Mouse (Mus musculus) limb, embryonic 14.5 days (tissue): Measurements from ENCODE around the gene Zmiz1. TPM values are rescaled to one million over a fixed set of nuclear protein-coding genes. Genes with fewer than 3 reads are reported as not detected.

ENCODE experiments used
- ATAC-seq: fragments of 200-750 bp; cut with Nextera tagmentation; 2 replicates; pipeline ENCODE4 v1.8.0; 2017; ENCODE audit warnings: low read depth, moderate number of reproducible peaks, moderate TSS enrichment; ENCODE audit not compliant: low FRiP score
- DNase-seq: peaks from one replicate; pipeline ENCODE4 v3.0.0-alpha.2; 2015; ENCODE audit warnings: low spot score
- H3K27ac ChIP-seq: fragments of 300-500 bp; sonication (generic); replicated peaks from 2 replicates; pipeline ENCODE4 v1.5.1; 2014; ENCODE audit warnings: low read depth, mild to moderate bottlenecking, low read length, moderate library complexity, mixed read lengths
- H3K27me3 ChIP-seq: fragments of 300-500 bp; sonication (generic); 2 replicates; pipeline ENCODE4 v1.6.1; 2014; ENCODE audit warnings: low read length, mixed read lengths; ENCODE audit not compliant: control insufficient read depth, insufficient read depth
- H3K36me3 ChIP-seq: fragments of 300-500 bp; sonication (generic); 2 replicates; pipeline ENCODE4 v1.6.1; 2014; ENCODE audit warnings: mild to moderate bottlenecking, low read length, moderate library complexity, mixed read lengths; ENCODE audit not compliant: control insufficient read depth, insufficient read depth
- H3K4me1 ChIP-seq: fragments of 300-500 bp; sonication (generic); 2 replicates; pipeline ENCODE4 v1.6.1; 2014; ENCODE audit warnings: antibody characterized with exemption, low read length, mixed read lengths; ENCODE audit not compliant: control insufficient read depth, insufficient read depth
- H3K4me2 ChIP-seq: fragments of 300-500 bp; sonication (generic); replicated peaks from 2 replicates; pipeline ENCODE4 v1.6.1; 2014; ENCODE audit warnings: low read depth, mild to moderate bottlenecking, low read length, moderate library complexity; ENCODE audit not compliant: severe bottlenecking
- H3K4me3 ChIP-seq: fragments of 300-500 bp; sonication (generic); replicated peaks from 2 replicates; pipeline ENCODE4 v1.5.1; 2014; ENCODE audit warnings: low read length
- H3K9ac ChIP-seq: fragments of 300-500 bp; sonication (generic); 2 replicates; pipeline ENCODE4 v1.6.1; 2014; ENCODE audit warnings: mild to moderate bottlenecking, low read depth, low read length, moderate library complexity; ENCODE audit not compliant: severe bottlenecking
- H3K9me3 ChIP-seq: fragments of 300-500 bp; sonication (generic); 2 replicates; pipeline ENCODE4 v1.6.1; 2016; ENCODE audit warnings: low read length; ENCODE audit not compliant: control insufficient read depth
- POLR2A ChIP-seq: fragments of 200-500 bp; IDR thresholded peaks from 2 replicates; pipeline ENCODE4 v1.8.0; 2012; ENCODE audit warnings: inconsistent platforms, mild to moderate bottlenecking, moderate library complexity, borderline replicate concordance; ENCODE audit not compliant: insufficient read depth, insufficient read length; ENCODE audit errors: extremely low read depth
- WGBS: fragments of 180-500 bp; shearing (Covaris S2); extraction: QIAGEN DNeasy Blood & Tissue Kit; methylation state at CpG from one replicate; pipeline ENCODE4 v1.1.7; 2014; 5-methylcytosine and 5-hydroxymethylcytosine counted together
- polyA plus RNA-seq, 2 experiments: library from polyadenylated mRNA; depleted of rRNA in 1 of 2; stranded (reverse) in 1 of 2; unstranded in 1 of 2; fragments of >200 nt; fragmentation: Nextera tagmentation in 1 of 2; extraction: Ambion mirVana in 1 of 2; gene quantifications; 2 replicates each; pipeline versions ENCODE4 v1.2.1 to v1.2.3; 2012 to 2014

Gene Zmiz1
- polyA plus RNA-seq, 2 experiments = 61.8 to 81.2 TPM

GRCm38 (mm10) chr14:25520589-25520988 is 61.6 kb downstream of the Zmiz1 start:
- no peak for TF ChIP-seq POLR2A
- H3K4me1 ChIP-seq = peaks cover 50% of the 10 kb centered on the region
- no peak overlapping the region for H3K4me2 ChIP-seq
- H3K27me3 ChIP-seq = no peaks in the 10 kb centered on the region
- no peaks in the 10 kb centered on the region for H3K9me3 ChIP-seq
- H3K36me3 ChIP-seq = peaks cover 33% of the 10 kb centered on the region
- no peak overlapping the region for H3K9ac ChIP-seq
- no peak overlapping the region for H3K4me3 ChIP-seq
- no peak overlapping the region for H3K27ac ChIP-seq
- DNase-seq = no peak
- no peak for ATAC-seq
- WGBS = 76% methylated on average over 4 of the region's 4 CpGs

DNA sequence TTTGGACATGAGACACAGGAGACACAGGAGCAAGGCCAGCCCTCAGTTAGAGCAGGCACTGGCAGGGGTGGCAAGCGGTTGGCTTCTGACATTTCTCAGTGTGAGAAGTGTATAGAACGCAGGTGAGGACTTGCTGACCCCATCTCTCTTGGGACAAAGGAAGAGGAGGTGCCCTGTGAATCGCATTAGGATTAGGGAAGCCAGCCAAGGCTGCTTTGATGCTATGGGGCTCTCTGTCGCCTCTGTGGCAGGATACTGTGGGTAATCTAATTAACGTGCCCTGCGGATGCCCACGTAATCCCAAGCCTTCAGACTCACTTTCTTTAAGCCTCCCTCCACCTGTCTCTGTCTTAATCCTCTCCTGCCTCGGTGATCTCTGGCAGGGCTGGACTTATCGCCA is 62.0 kb downstream of the Zmiz1 start:
- no peaks in the 10 kb centered on the region for H3K9me3 ChIP-seq
- DNase-seq (no peak), ATAC-seq (no peak)
- H3K9ac ChIP-seq = no peak overlapping the region
- no peak overlapping the region for H3K4me3 ChIP-seq
- peaks cover 46% of the 10 kb centered on the region for H3K4me1 ChIP-seq
- no peak for TF ChIP-seq POLR2A
- H3K4me2 ChIP-seq = no peak overlapping the region
- H3K36me3 ChIP-seq = peaks cover 37% of the 10 kb centered on the region
- H3K27me3 ChIP-seq = no peaks in the 10 kb centered on the region
- H3K27ac ChIP-seq = no peak overlapping the region
- WGBS = 70% methylated on average over 9 of the region's 9 CpGs

GRCm38 (mm10) chr14:25521500-25521899 is 62.5 kb downstream of the Zmiz1 start:
- no peaks in the 10 kb centered on the region for H3K9me3 ChIP-seq
- no peak overlapping the region for H3K27ac ChIP-seq
- 70% methylated on average over 4 of the region's 4 CpGs for WGBS
- H3K36me3 ChIP-seq = peaks cover 42% of the 10 kb centered on the region
- H3K4me1 ChIP-seq = peaks cover 41% of the 10 kb centered on the region
- H3K9ac ChIP-seq = no peak overlapping the region
- H3K27me3 ChIP-seq = no peaks in the 10 kb centered on the region
- H3K4me2 ChIP-seq = no peak overlapping the region
- ATAC-seq (no peak), DNase-seq (no peak)
- no peak for TF ChIP-seq POLR2A
- no peak overlapping the region for H3K4me3 ChIP-seq

- Histone ChIP-seq H3K36me3 (peaks cover 47% of the 10 kb centered on the region), H3K4me2 (no peak overlapping the region), H3K27me3 (no peaks in the 10 kb centered on the region), H3K4me1 (peaks cover 31% of the 10 kb centered on the region), H3K27ac (no peak overlapping the region), H3K4me3 (no peak overlapping the region), H3K9me3 (no peaks in the 10 kb centered on the region), H3K9ac (no peak overlapping the region)
- ATAC-seq = no peak
- no peak for TF ChIP-seq POLR2A
- no peak for DNase-seq
- WGBS = 31% methylated on average over 4 of the region's 4 CpGs
These were observed 63.4 kb downstream of the Zmiz1 start for GRCm38 (mm10) chr14:25522415-25522814.

- WGBS = 65% methylated on average over 11 of the region's 11 CpGs
- Histone ChIP-seq H3K27me3 (no peaks in the 10 kb centered on the region), H3K4me1 (peaks cover 24% of the 10 kb centered on the region), H3K4me3 (no peak overlapping the region), H3K9me3 (no peaks in the 10 kb centered on the region), H3K9ac (no peak overlapping the region), H3K27ac (no peak overlapping the region; the same call in 1 of the 2 replicates), H3K4me2 (no peak overlapping the region), H3K36me3 (peaks cover 46% of the 10 kb centered on the region)
- TF ChIP-seq POLR2A = no peak
- ATAC-seq (no peak), DNase-seq (no peak)
These were observed 64.5 kb downstream of the Zmiz1 start for GRCm38 (mm10) chr14:25523230-25524110.
